Mouse (Mus musculus) lung, adult 2 months (tissue): ENCODE results near the gene Fbxo9.

ENCODE experiments used
- CTCF ChIP-seq: fragments of 200-500 bp; IDR thresholded peaks from 2 replicates; pipeline ENCODE4 v1.5.1; 2011; ENCODE audit warnings: mild to moderate bottlenecking, low read length, control low read depth; ENCODE audit not compliant: insufficient read depth
- POLR2A ChIP-seq: fragments of 200-500 bp; IDR thresholded peaks from 2 replicates; pipeline ENCODE4 v1.6.1; 2011; ENCODE audit warnings: low read depth, mild to moderate bottlenecking, control low read depth, low read length, borderline replicate concordance; ENCODE audit errors: extremely low read depth

DNA sequence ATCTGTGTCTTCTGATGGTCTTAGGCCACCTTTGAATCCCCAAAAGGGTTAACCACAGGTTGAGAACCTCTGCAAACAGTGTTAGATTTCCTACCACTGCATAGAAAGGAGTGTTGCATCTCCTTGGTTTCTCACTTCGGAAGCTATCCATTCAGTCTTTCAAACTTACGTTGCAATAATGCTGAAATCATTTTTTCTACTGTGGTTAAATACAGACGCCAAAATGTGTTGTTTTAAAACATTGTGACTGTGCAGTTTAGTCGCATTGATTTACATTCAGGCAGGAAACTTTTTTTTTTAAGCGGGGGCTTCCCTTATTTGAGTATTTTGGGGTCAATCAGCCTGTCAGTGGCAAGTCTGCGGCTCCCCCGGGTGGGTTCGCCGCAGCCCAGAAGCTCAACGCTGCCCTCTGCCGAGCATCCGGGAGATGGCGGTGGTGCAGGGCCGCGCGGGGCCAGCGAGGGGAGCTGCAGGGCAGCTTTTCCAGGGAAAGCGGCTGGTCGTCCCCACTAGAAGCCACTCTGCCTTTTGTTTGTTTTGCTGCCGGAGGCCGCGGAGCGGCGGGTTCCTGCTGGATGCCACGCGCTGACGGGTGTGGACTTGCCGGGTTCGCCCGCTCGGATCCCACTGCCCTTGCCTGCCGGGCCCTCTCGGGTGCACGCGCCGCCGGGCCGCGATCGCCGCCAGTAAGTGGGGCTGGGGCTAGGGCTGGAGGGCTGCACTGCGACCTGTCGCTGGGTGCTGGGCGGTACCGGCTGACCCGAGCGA lies 4.1 kb upstream of the Fbxo9 start:
- peak; percentile 70; the same call in 1 of the 2 replicates for TF ChIP-seq POLR2A
- peak; percentile 77 for TF ChIP-seq CTCF
